Mouse (Mus musculus) ES-E14 (cell line): ENCODE results near the gene Fanca.

Experiments used
- HCFC1 ChIP-seq: IDR thresholded peaks from 2 replicates; pipeline ENCODE4 v1.6.1; 2012; ENCODE audit warnings: low read length, inconsistent platforms, borderline replicate concordance; ENCODE audit not compliant: insufficient read depth
- MAFK ChIP-seq: IDR thresholded peaks from 2 replicates; pipeline ENCODE4 v1.6.1; 2014; ENCODE audit warnings: mild to moderate bottlenecking, low read depth, low read length, inconsistent platforms; ENCODE audit not compliant: insufficient read depth
- ZNF384 ChIP-seq: IDR thresholded peaks from 2 replicates; pipeline ENCODE4 v1.6.1; 2012; ENCODE audit warnings: low read depth, low read length, inconsistent platforms

DNA sequence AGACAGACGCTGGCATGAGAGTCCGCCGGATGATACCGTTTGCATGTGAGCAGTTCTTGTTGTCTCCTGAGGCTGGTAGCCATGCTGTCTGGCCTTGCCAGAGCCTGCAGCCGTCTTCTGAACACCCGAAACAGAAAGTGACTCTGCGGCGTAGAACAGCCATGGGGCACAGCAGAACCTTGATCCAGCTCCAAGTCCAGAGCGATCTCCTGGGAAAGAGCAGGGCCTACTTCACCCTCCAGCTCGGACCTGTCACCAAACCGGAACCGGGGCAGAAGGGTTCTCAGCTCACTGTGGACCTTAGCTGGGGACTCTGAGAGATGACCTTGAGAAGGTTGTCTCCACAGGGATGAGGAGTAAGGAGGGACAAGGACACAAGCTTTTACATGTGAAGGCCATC lies 43.3 kb downstream of the Fanca start:
- TF ChIP-seq HCFC1 (no peak), ZNF384 (no peak), MAFK (no peak)
